In genomic region chr4:62641656-62642055, GRCm38 (mm10) we compare ENCODE assay signal across 11 mouse cellular contexts.
DNase-seq lines count a peak whose midpoint lies in the region; ATAC-seq and TF ChIP-seq lines count a peak whose summit lies in the region.
"Had no signal": no experiment of that assay in that cellular context is flagged by ENCODE, and none has a peak within 500 bp of the region (broad histone marks: within the 10 kb centered on the region; RNA-seq: fewer than 3 reads in every experiment).

No protein-coding gene starts in this region.

- TF ChIP-seq CTCF in intestine, postnatal 0 days (IDR thresholded peaks at IDR 0.05; ENCODE audit: low read depth), result no peak

- H3K27me3 ChIP-seq in kidney, embryonic 15.5 days, result no peaks in the 10 kb centered on the region
- no peaks in the 10 kb centered on the region for H3K27me3 ChIP-seq in embryonic facial prominence, embryonic 11.5 days (ENCODE audit: control insufficient read depth, insufficient read depth, low read length)
- no peaks in the 10 kb centered on the region for H3K27me3 ChIP-seq in intestine, postnatal 0 days (replicated peaks; ENCODE audit: control insufficient read depth, insufficient read depth, low read length)
- H3K27me3 ChIP-seq: neural tube, embryonic 12.5 days had no signal

- no peak for DNase-seq in kidney, adult 11 months
- no peak for DNase-seq in embryonic facial prominence, embryonic 11.5 days (ENCODE audit: low spot score)
- DNase-seq in cerebellum, adult 11 months, result no peak
- no peak for DNase-seq in thymus, adult 18-20 months
- DNase-seq: cerebellum, postnatal 14 days; right cerebral cortex, postnatal 25 days had no signal

- no peak overlapping the region for H3K4me3 ChIP-seq in kidney, embryonic 15.5 days (replicated peaks)
- no peak overlapping the region for H3K4me3 ChIP-seq in brown adipose tissue, adult 24 weeks (ENCODE audit: insufficient read depth, low read depth, low read length)
- H3K4me3 ChIP-seq in embryonic facial prominence, embryonic 11.5 days (ENCODE audit: low read depth, low read length), result no peak overlapping the region
- no peak overlapping the region for H3K4me3 ChIP-seq in intestine, postnatal 0 days (ENCODE audit: low read depth, low read length)
- H3K4me3 ChIP-seq: neural tube, embryonic 12.5 days had no signal

- 67% methylated on average over 3 of the region's 3 CpGs for WGBS in kidney, embryonic 15.5 days
- WGBS in embryonic facial prominence, embryonic 11.5 days, result 61% methylated on average over 3 of the region's 3 CpGs
- 68% methylated on average over 3 of the region's 3 CpGs for WGBS in intestine, postnatal 0 days

- H3K9ac ChIP-seq in kidney, embryonic 15.5 days, result no peak overlapping the region
- no peak overlapping the region for H3K9ac ChIP-seq in embryonic facial prominence, embryonic 11.5 days (replicated peaks; ENCODE audit: low read length)
- no peak overlapping the region for H3K9ac ChIP-seq in intestine, postnatal 0 days (ENCODE audit: low read depth, low read length)
- H3K9ac ChIP-seq: liver, embryonic 14.5 days; neural tube, embryonic 12.5 days had no signal

- peak overlapping the region; percentile 78 for H3K27ac ChIP-seq in kidney, embryonic 15.5 days
- peak overlapping the region; percentile 76 for H3K27ac ChIP-seq in brown adipose tissue, adult 24 weeks (replicated peaks; ENCODE audit: low read depth, low read length)
- H3K27ac ChIP-seq in embryonic facial prominence, embryonic 11.5 days (replicated peaks; ENCODE audit: low read depth, low read length), result peak overlapping the region; percentile 62; the same call in 1 of the 2 replicates
- H3K27ac ChIP-seq in intestine, postnatal 0 days (ENCODE audit: low read depth, low read length), result peak overlapping the region; percentile 31; the same call in 1 of the 2 replicates
- H3K27ac ChIP-seq: liver, embryonic 14.5 days; neural tube, embryonic 12.5 days had no signal

- H3K4me1 ChIP-seq in kidney, embryonic 15.5 days, result peaks cover 31% of the 10 kb centered on the region
- peaks cover 32% of the 10 kb centered on the region for H3K4me1 ChIP-seq in brown adipose tissue, adult 24 weeks (ENCODE audit: control insufficient read depth, insufficient read depth, insufficient read length, low read length)
- no peaks in the 10 kb centered on the region for H3K4me1 ChIP-seq in embryonic facial prominence, embryonic 11.5 days (ENCODE audit: control insufficient read depth, insufficient read depth, low read length)
- H3K4me1 ChIP-seq in intestine, postnatal 0 days (replicated peaks; ENCODE audit: control insufficient read depth, insufficient read depth, low read length), result peaks cover 10% of the 10 kb centered on the region
- H3K4me1 ChIP-seq: neural tube, embryonic 12.5 days had no signal

- H3K9me3 ChIP-seq in kidney, embryonic 15.5 days (replicated peaks), result no peaks in the 10 kb centered on the region
- H3K9me3 ChIP-seq in embryonic facial prominence, embryonic 11.5 days (replicated peaks; ENCODE audit: control insufficient read depth, low read length), result no peaks in the 10 kb centered on the region
- no peaks in the 10 kb centered on the region for H3K9me3 ChIP-seq in intestine, postnatal 0 days (ENCODE audit: control insufficient read depth)
- H3K9me3 ChIP-seq: neural tube, embryonic 12.5 days had no signal

- H3K4me2 ChIP-seq in kidney, embryonic 15.5 days, result no peak overlapping the region
- H3K4me2 ChIP-seq in embryonic facial prominence, embryonic 11.5 days (ENCODE audit: low read depth, low read length), result no peak overlapping the region
- H3K4me2 ChIP-seq in intestine, postnatal 0 days (replicated peaks; ENCODE audit: low read depth), result no peak overlapping the region
- H3K4me2 ChIP-seq: neural tube, embryonic 12.5 days had no signal

- peaks cover 20% of the 10 kb centered on the region for H3K36me3 ChIP-seq in kidney, embryonic 15.5 days
- no peaks in the 10 kb centered on the region for H3K36me3 ChIP-seq in embryonic facial prominence, embryonic 11.5 days (replicated peaks; ENCODE audit: control insufficient read depth, insufficient read depth, low read depth, low read length)
- peaks cover 52% of the 10 kb centered on the region; the same call in 1 of the 2 replicates for H3K36me3 ChIP-seq in intestine, postnatal 0 days (ENCODE audit: control insufficient read depth, insufficient read depth)

- ATAC-seq in kidney, embryonic 15.5 days (replicated peaks; ENCODE audit: low FRiP score), result no peak
- ATAC-seq in embryonic facial prominence, embryonic 11.5 days (replicated peaks; ENCODE audit: insufficient number of reproducible peaks, low FRiP score, low TSS enrichment, low read depth), result no peak
- no peak for ATAC-seq in intestine, postnatal 0 days
